Mouse (Mus musculus): ENCODE results near the gene Plekha7.

Plekha7 gene

DNA sequence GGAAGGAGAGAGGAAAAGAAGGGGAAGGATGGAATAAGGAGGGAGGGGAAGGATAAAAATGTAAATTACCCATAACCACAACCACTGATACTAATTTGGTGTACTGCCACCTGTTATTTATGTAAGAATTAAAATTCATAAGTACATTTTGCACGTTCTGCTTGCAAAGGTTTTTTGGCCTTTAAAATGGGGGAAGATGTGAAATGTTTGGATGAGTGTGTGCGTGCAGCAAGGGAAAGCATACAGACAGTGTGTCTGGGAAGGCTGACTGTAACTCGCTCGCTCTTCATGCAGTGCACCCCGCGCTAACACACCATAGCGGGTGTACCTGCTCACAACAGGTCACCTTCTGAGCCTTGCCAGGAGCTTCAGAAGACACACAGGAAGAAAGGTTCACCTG lies 90.4 kb downstream of the Plekha7 start:
- DNase-seq: no peak

DNA sequence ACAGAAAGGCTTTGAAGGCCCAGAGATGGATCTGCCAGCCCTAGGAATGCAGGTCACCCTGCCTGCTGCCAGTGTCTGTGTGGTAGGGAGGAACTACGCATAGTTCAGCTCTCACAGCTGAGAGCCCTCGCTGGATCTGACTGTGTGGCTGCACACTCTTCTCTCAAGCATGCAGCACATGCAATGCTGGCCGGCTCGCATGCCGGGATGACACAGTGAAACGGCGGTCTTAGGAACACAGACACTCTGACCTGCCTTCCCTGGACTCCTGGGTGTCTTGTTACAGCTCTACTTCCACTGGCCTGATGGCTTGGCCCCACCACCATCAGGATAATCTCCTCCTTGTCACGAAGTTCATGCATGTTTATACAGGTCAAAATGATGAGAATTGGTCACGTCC lies 96.3 kb downstream of the Plekha7 start:
- no peak for DNase-seq

- no peak for DNase-seq
Measured at GRCm38 (mm10) chr7:116209926-116210631, 98.1 kb downstream of the Plekha7 start.

- no peak for DNase-seq
Measured at GRCm38 (mm10) chr7:116208880-116209279, 99.3 kb downstream of the Plekha7 start.

DNA sequence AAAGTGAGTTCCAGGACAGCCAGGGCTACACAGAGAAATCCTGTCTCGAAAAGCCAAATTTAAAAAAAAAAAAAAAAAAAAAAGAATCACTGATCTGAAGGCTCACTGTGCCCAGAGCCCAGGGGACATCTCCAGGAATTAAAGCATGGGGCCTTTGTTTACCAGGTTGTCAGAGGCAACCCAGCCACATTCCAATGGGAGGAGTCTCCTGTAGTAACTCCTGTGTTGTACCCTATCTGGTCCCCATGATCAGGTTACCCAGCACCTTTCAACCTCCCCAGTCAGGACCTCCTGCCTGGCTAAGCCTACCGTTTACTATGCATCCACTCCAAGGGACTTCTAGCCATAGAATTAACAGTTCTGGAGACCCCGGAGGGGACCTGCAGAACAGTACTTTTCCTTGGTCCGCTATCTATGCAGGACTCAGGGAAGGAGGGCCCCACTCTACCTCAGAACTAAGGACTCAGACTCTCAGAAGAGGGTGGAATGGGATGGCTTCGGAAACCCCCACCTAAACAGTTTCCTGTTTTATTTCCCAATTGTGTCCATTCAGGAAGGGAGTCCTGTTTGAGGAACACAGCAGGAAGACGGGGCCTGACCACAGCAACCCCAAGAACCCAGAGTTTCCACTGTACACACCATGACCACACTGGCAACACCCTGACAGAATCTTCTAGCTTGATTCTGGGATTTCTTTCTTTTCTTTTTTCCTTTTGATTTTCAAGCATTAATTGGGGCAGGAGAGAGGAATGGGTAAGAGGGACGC lies 101.2 kb downstream of the Plekha7 start:
- DNase-seq: no peak

DNA sequence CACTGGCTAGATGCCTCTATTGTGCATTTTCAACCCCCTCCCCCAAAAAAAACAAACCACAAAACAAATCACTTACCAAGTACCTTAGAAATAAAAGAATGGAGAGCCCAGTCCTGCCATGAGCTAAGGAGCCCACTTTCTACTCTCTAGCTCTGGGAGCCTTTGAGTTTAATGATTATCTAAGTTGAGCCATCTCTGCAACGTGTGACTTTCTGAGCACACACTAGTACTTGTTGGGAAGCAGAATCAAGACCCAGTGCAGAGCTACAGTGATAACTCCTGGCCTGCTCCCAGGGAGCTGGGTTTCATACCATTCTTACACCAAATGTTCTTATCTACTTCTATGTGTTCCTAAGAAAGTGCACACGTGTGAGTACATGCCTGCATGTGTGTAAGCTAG lies 102.7 kb downstream of the Plekha7 start:
- DNase-seq: no peak

DNA sequence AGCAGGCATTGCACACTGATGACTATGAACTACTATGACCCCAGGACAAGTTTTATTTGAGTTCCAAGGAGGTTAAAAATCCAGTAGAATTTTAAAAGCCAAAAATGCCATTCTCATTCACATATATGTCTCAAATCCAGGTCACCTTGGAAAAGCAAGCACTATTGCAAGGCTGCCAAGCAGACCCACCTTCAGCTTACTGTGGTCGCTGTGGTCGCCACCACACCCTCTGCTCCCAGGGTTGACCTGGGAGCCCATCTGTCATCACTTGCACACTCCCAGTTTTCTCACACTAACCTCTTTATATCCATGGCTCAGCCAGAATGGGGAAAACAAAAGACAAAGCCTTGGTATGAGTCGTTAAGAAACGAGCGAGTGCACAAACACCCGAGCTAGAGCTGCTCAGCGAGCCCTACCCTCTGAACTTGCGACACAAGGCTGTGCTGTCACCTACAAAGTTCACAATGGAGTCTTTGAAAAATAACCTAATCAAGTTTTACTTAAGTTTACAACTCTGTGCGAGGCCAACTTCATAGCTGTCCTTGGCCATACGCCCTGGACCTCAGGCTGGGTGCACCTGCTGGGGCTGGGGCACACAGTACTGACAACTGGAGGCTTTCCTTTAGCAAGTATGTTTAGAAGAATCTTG lies 106.0 kb downstream of the Plekha7 start:
- DNase-seq: no peak

- DNase-seq: no peak
Measured at GRCm38 (mm10) chr7:116200951-116201351, 107.2 kb downstream of the Plekha7 start.

DNA sequence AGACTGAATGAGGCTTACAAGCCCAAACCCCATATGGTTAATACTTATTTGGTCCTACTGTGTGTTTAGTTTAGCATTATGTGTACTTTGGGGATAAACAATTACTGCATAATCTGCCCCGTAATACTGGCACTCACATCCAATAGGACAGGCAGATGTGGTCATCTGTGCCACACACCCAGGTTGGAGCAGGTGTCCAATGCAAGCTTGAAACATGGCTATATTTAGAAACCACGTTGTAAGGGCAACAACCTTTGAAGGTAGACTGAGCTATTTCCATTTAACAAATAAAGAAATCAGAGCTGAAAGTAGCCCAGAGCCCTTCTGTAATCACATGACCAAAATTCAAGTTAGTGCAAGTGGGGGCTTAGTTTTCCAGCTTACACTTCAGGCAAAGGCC lies 107.6 kb downstream of the Plekha7 start:
- DNase-seq: no peak

DNA sequence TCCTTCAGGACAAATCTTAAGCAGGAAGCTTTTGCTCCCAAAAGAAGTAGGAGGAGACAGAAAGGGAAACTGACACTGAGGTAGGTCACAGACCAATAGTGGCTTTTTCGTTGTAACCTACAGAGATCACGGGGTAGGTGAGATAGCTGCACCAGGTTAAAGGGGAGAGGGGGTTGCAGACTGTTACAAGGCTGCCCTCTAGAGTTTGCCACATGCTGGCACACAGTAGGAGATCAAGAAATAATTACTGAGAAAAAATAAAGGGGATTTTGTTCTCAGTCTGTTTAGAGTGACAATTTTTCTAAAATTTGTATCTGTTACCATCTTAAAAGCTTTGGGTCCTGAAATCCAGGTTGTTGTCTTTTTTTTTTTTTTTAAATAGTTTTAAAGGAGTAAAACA lies 109.3 kb downstream of the Plekha7 start:
- DNase-seq: peak; percentile 25

DNA sequence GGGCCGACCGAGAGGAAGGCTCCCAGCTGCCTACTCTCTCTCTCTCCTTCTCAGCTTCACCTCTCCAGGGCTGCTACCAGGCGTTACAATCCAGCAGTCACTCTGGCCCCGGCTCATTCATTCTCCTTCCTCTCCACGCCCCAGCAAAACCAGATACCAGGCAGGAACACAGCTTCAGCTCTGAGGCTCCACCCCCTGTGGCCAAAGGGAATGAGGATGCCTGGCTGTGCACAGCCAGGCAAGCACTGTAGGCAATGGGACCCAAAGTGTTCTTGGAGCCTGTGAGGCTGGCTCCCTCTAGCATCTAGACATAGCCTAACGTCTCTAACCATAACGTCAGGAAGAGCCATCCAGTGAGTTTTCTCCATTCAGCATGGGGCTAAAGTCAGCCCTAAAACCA lies 109.8 kb downstream of the Plekha7 start:
- no peak for DNase-seq

- no peak for DNase-seq
Measured at GRCm38 (mm10) chr7:116196974-116197679, 111.0 kb downstream of the Plekha7 start.

GRCm38 (mm10) chr7:116194996-116195395 lies 113.2 kb downstream of the Plekha7 start:
- DNase-seq: peak; percentile 58

GRCm38 (mm10) chr7:116192966-116193365 lies 115.2 kb downstream of the Plekha7 start:
- no peak for DNase-seq

GRCm38 (mm10) chr7:116192096-116192595 lies 116.0 kb downstream of the Plekha7 start:
- DNase-seq: no peak

DNA sequence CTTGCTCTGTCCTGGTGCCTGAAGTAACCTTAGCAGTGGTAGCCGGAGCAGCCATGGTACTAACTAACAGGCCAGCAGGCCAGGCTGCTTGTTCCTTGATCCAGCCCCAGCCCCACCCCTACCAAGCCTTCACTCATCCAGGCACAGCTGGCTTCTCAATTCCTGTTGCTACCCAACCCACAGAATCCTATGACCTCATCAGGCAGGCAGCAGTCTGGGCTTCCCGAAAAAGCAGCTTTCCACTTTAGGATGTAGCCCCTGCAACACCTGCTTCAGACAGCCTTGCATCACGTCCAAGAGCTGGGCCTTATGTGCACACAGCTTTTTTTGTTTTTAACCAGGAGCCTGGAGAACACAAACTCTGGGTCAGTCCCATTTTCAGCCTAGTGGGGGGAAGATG lies 117.0 kb downstream of the Plekha7 start:
- DNase-seq: no peak

- no peak for DNase-seq
Measured at GRCm38 (mm10) chr7:116189708-116190107, 118.5 kb downstream of the Plekha7 start.

DNA sequence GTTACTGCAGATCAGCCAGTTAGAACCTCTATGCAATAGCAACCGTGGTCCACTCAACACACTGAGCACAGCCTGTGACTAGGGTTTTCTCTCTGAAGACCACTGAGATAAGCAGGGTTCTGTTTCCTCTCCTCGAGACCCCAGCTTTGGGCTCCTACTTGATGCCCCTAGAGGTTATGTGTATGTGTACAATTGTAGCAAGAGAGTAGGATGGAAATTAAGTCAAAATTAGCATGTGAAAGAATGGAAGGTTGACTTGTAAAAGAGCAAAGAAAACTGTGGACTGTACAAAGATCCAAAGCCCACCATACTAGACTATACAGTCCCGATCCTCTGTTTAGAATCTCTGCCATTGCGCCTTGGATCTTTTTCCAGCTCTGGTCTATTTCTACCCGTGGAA lies 119.8 kb downstream of the Plekha7 start:
- no peak for DNase-seq

DNA sequence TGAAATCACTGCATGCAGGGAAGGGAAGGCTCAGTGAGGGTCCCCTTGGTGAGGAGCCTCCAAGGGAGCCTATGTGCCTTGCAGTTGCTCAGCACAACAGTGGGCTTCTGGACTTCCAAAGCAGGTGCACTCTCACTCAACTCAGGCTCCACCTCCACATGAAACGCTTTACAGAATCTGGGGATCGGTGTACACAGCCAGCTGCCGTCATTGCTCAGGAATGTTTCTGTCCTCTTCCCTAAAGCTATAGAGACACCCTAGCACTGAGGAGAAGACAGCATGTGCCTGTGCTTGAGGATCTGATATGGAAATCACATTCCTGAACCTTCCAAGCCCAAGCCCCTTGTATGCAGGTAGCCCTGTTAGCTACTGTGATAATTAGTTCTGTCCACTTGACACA lies 120.7 kb downstream of the Plekha7 start:
- no peak for DNase-seq

GRCm38 (mm10) chr7:116186847-116187246 lies 121.3 kb downstream of the Plekha7 start:
- DNase-seq: no peak

- DNase-seq: no peak
Measured at GRCm38 (mm10) chr7:116186156-116186555, 122.0 kb downstream of the Plekha7 start.

GRCm38 (mm10) chr7:116184358-116185057 lies 123.7 kb downstream of the Plekha7 start:
- no peak for DNase-seq

- DNase-seq: no peak
Measured at GRCm38 (mm10) chr7:116182451-116182850, 125.7 kb downstream of the Plekha7 start.
